9 mouse cellular contexts compared by ENCODE assay signal in genomic region chr11:117782705-117783034, GRCm38 (mm10). TPM values are rescaled to one million over a fixed set of nuclear protein-coding genes. Genes with fewer than 3 reads are reported as not detected.
DNase-seq lines count a peak whose midpoint lies in the region; ATAC-seq and TF ChIP-seq lines count a peak whose summit lies in the region.
"Had no signal": no experiment of that assay in that cellular context is flagged by ENCODE, and none has a peak within 500 bp of the region (broad histone marks: within the 10 kb centered on the region; RNA-seq: fewer than 3 reads in every experiment).

No protein-coding gene starts in this region.

- H3K4me3 ChIP-seq in lung, postnatal 0 days (ENCODE audit: low read depth, low read length), result peak overlapping the region; percentile 28; the same call in 1 of the 2 replicates
- H3K4me3 ChIP-seq in forebrain, embryonic 12.5 days (replicated peaks), result peak overlapping the region; percentile 33
- peak overlapping the region; percentile 25 for H3K4me3 ChIP-seq in limb, embryonic 14.5 days (replicated peaks; ENCODE audit: low read length)
- peak overlapping the region; percentile 29 for H3K4me3 ChIP-seq in stomach, embryonic 16.5 days (replicated peaks; ENCODE audit: low read length)

- H3K9me3 ChIP-seq in lung, postnatal 0 days (ENCODE audit: low read length), result no peaks in the 10 kb centered on the region
- no peaks in the 10 kb centered on the region for H3K9me3 ChIP-seq in forebrain, embryonic 12.5 days
- no peaks in the 10 kb centered on the region for H3K9me3 ChIP-seq in limb, embryonic 14.5 days (ENCODE audit: control insufficient read depth, low read length)
- H3K9me3 ChIP-seq in stomach, embryonic 16.5 days (replicated peaks; ENCODE audit: control insufficient read depth, low read length), result no peaks in the 10 kb centered on the region

- H3K36me3 ChIP-seq in lung, postnatal 0 days (ENCODE audit: insufficient read depth, low read length), result no peaks in the 10 kb centered on the region
- H3K36me3 ChIP-seq in forebrain, embryonic 12.5 days (replicated peaks), result no peaks in the 10 kb centered on the region
- peaks cover 8% of the 10 kb centered on the region; the same call in 1 of the 2 replicates for H3K36me3 ChIP-seq in limb, embryonic 14.5 days (ENCODE audit: control insufficient read depth, insufficient read depth, low read length)
- H3K36me3 ChIP-seq in stomach, embryonic 16.5 days (ENCODE audit: control insufficient read depth, insufficient read depth, low read length), result no peaks in the 10 kb centered on the region

- DNase-seq in lung, postnatal 0 days (ENCODE audit: low spot score), result no peak
- no peak for DNase-seq in lung, postnatal 25 days (ENCODE audit: low spot score)
- no peak for DNase-seq in limb, embryonic 14.5 days (ENCODE audit: low spot score)
- no peak for DNase-seq in gastrocnemius, postnatal 25 days
- DNase-seq in frontal cortex, postnatal 14 days (ENCODE audit: low spot score in 2 of 2), result no peak

- TF ChIP-seq EP300 in lung, postnatal 0 days (IDR thresholded peaks at IDR 0.05), result no peak

- WGBS in lung, postnatal 0 days, result 47% methylated on average over 9 of the region's 9 CpGs
- WGBS in forebrain, embryonic 12.5 days, result 37% methylated on average over 9 of the region's 9 CpGs
- WGBS in limb, embryonic 14.5 days, result 60% methylated on average over 9 of the region's 9 CpGs
- 56% methylated on average over 9 of the region's 9 CpGs for WGBS in stomach, embryonic 16.5 days

- no peak for ATAC-seq in lung, postnatal 0 days
- ATAC-seq in forebrain, embryonic 12.5 days (ENCODE audit: low FRiP score), result no peak
- no peak for ATAC-seq in limb, embryonic 14.5 days (ENCODE audit: low FRiP score, low read depth)
- ATAC-seq in stomach, embryonic 16.5 days (ENCODE audit: insufficient read depth, low FRiP score), result no peak

- TF ChIP-seq POLR2A in limb, embryonic 14.5 days (IDR thresholded peaks at IDR 0.05; ENCODE audit: borderline replicate concordance, extremely low read depth, insufficient read depth, insufficient read length), result no peak

- TF ChIP-seq CTCF in lung, postnatal 0 days (IDR thresholded peaks at IDR 0.05), result no peak

- H3K4me2 ChIP-seq in lung, postnatal 0 days (replicated peaks; ENCODE audit: low read depth, low read length), result peak overlapping the region; percentile 87
- H3K4me2 ChIP-seq in forebrain, embryonic 12.5 days, result peak overlapping the region; percentile 62
- H3K4me2 ChIP-seq in limb, embryonic 14.5 days (replicated peaks; ENCODE audit: low read depth, low read length, severe bottlenecking), result peak overlapping the region; percentile 56
- H3K4me2 ChIP-seq in stomach, embryonic 16.5 days (ENCODE audit: low read depth, low read length), result peak overlapping the region; percentile 83

- no peaks in the 10 kb centered on the region for H3K27me3 ChIP-seq in lung, postnatal 0 days (replicated peaks; ENCODE audit: insufficient read depth, low read length)
- peaks cover 77% of the 10 kb centered on the region for H3K27me3 ChIP-seq in forebrain, embryonic 12.5 days
- H3K27me3 ChIP-seq in limb, embryonic 14.5 days (ENCODE audit: control insufficient read depth, insufficient read depth, low read length), result no peaks in the 10 kb centered on the region
- no peaks in the 10 kb centered on the region for H3K27me3 ChIP-seq in stomach, embryonic 16.5 days (ENCODE audit: control insufficient read depth, insufficient read depth, low read length)

- H3K9ac ChIP-seq in lung, postnatal 0 days (replicated peaks; ENCODE audit: low read depth), result peak overlapping the region; percentile 48
- H3K9ac ChIP-seq in forebrain, embryonic 12.5 days, result peak overlapping the region; percentile 50; the same call in 1 of the 2 replicates
- H3K9ac ChIP-seq in limb, embryonic 14.5 days (ENCODE audit: low read depth, low read length, severe bottlenecking), result peak overlapping the region; percentile 52; the same call in 1 of the 2 replicates
- H3K9ac ChIP-seq in stomach, embryonic 16.5 days (ENCODE audit: low read length), result peak overlapping the region; percentile 54

- peak overlapping the region; percentile 98 for H3K27ac ChIP-seq in lung, postnatal 0 days (ENCODE audit: low read length)
- H3K27ac ChIP-seq in forebrain, embryonic 12.5 days, result 0 out of 2 replicates have a peak overlapping the region, but pooled peaks have one; percentile 19
- no peak overlapping the region for H3K27ac ChIP-seq in limb, embryonic 14.5 days (replicated peaks; ENCODE audit: low read depth, low read length)
- peak overlapping the region; percentile 97 for H3K27ac ChIP-seq in stomach, embryonic 16.5 days (ENCODE audit: low read length)

- peaks cover 30% of the 10 kb centered on the region; the same call in 1 of the 2 replicates for H3K4me1 ChIP-seq in lung, postnatal 0 days (ENCODE audit: insufficient read depth, low read depth, low read length)
- peaks cover 44% of the 10 kb centered on the region for H3K4me1 ChIP-seq in forebrain, embryonic 12.5 days
- peaks cover 35% of the 10 kb centered on the region for H3K4me1 ChIP-seq in limb, embryonic 14.5 days (ENCODE audit: control insufficient read depth, insufficient read depth, low read length)
- peaks cover 43% of the 10 kb centered on the region for H3K4me1 ChIP-seq in stomach, embryonic 16.5 days (ENCODE audit: control insufficient read depth, insufficient read depth, low read length)

RNA-seq across cellular contexts. Expression of gene Tmc6, which starts 0.7 kb away (rescaled TPM):
- 26.2 and 34.8 TPM in 2 replicates for polyA plus RNA-seq in lung, postnatal 0 days (2015; fragmentation: Nextera tagmentation; extraction: Ambion mirVana)
- polyA plus RNA-seq in forebrain, embryonic 12.5 days (2016; fragmentation: Nextera tagmentation; extraction: Ambion mirVana), result 3.0 and 4.4 TPM in 2 replicates
- polyA plus RNA-seq in limb, embryonic 14.5 days (2012; rRNA removed), result 28.2 and 31.1 TPM in 2 replicates
- polyA plus RNA-seq in limb, embryonic 14.5 days (2014; fragmentation: Nextera tagmentation; extraction: Ambion mirVana), result 19.0 and 24.5 TPM in 2 replicates
- polyA plus RNA-seq in stomach, embryonic 16.5 days (2015; fragmentation: Nextera tagmentation; extraction: Ambion mirVana), result 31.6 and 36.8 TPM in 2 replicates
- total RNA-seq in gastrocnemius, postnatal 25 days (2021), result 1 to 10 TPM; 6.8 to 7.8 TPM

RNA-seq across cellular contexts. Expression of gene Tmc8, which starts 0.8 kb away (rescaled TPM):
- polyA plus RNA-seq in lung, postnatal 0 days (2015; fragmentation: Nextera tagmentation; extraction: Ambion mirVana), result 5.5 and 6.5 TPM in 2 replicates
- polyA plus RNA-seq in forebrain, embryonic 12.5 days (2016; fragmentation: Nextera tagmentation; extraction: Ambion mirVana), result 0.82 and 1.2 TPM in 2 replicates
- polyA plus RNA-seq in limb, embryonic 14.5 days (2012; rRNA removed), result 3.1 and 4.6 TPM in 2 replicates
- 1.1 and 1.2 TPM in 2 replicates for polyA plus RNA-seq in limb, embryonic 14.5 days (2014; fragmentation: Nextera tagmentation; extraction: Ambion mirVana)
- polyA plus RNA-seq in stomach, embryonic 16.5 days (2015; fragmentation: Nextera tagmentation; extraction: Ambion mirVana), result 3.2 and 3.7 TPM in 2 replicates
- 1 to 10 TPM in 1 of 2 experiments, under 1 TPM in 1; 0.56 to 1.6 TPM for total RNA-seq in gastrocnemius, postnatal 25 days (2021)

RNA-seq across cellular contexts. Expression of gene 6030468B19Rik, which starts 14.8 kb away (rescaled TPM):
- not detected in 2 replicates for polyA plus RNA-seq in lung, postnatal 0 days (2015; fragmentation: Nextera tagmentation; extraction: Ambion mirVana)
- polyA plus RNA-seq in forebrain, embryonic 12.5 days (2016; fragmentation: Nextera tagmentation; extraction: Ambion mirVana), result not detected in 2 replicates
- 0.11 and 0.41 TPM in 2 replicates for polyA plus RNA-seq in limb, embryonic 14.5 days (2012; rRNA removed)
- polyA plus RNA-seq in limb, embryonic 14.5 days (2014; fragmentation: Nextera tagmentation; extraction: Ambion mirVana), result not detected in 2 replicates
- polyA plus RNA-seq in stomach, embryonic 16.5 days (2015; fragmentation: Nextera tagmentation; extraction: Ambion mirVana), result 2.5 and 4.7 TPM in 2 replicates
- not detected for total RNA-seq in gastrocnemius, postnatal 25 days (2021)
- total RNA-seq: adrenal gland, postnatal 25 days; gastrocnemius, postnatal 10 days had no signal

RNA-seq across cellular contexts. Expression of gene Gm20708, which starts 26.8 kb away (rescaled TPM):
- 0.27 TPM in 1 of 2 replicates, not detected in the other for polyA plus RNA-seq in lung, postnatal 0 days (2015; fragmentation: Nextera tagmentation; extraction: Ambion mirVana)
- polyA plus RNA-seq in forebrain, embryonic 12.5 days (2016; fragmentation: Nextera tagmentation; extraction: Ambion mirVana), result 0.15 and 0.56 TPM in 2 replicates
- polyA plus RNA-seq in limb, embryonic 14.5 days (2012; rRNA removed), result 0.17 and 0.62 TPM in 2 replicates
- polyA plus RNA-seq in limb, embryonic 14.5 days (2014; fragmentation: Nextera tagmentation; extraction: Ambion mirVana), result 0.59 and 0.92 TPM in 2 replicates
- polyA plus RNA-seq in stomach, embryonic 16.5 days (2015; fragmentation: Nextera tagmentation; extraction: Ambion mirVana), result 0.16 and 0.68 TPM in 2 replicates
- 1 to 10 TPM; 1.0 to 1.1 TPM for total RNA-seq in gastrocnemius, postnatal 25 days (2021)

RNA-seq across cellular contexts. Expression of gene Syngr2, which starts 26.8 kb away (rescaled TPM):
- 96.0 and 108 TPM in 2 replicates for polyA plus RNA-seq in lung, postnatal 0 days (2015; fragmentation: Nextera tagmentation; extraction: Ambion mirVana)
- 20.6 and 25.5 TPM in 2 replicates for polyA plus RNA-seq in forebrain, embryonic 12.5 days (2016; fragmentation: Nextera tagmentation; extraction: Ambion mirVana)
- 41.4 and 58.5 TPM in 2 replicates for polyA plus RNA-seq in limb, embryonic 14.5 days (2012; rRNA removed)
- 68.3 and 75.8 TPM in 2 replicates for polyA plus RNA-seq in limb, embryonic 14.5 days (2014; fragmentation: Nextera tagmentation; extraction: Ambion mirVana)
- polyA plus RNA-seq in stomach, embryonic 16.5 days (2015; fragmentation: Nextera tagmentation; extraction: Ambion mirVana), result 129 and 157 TPM in 2 replicates
- 100 to 1,000 TPM; 143 to 146 TPM for total RNA-seq in gastrocnemius, postnatal 25 days (2021)
